Mouse (Mus musculus): ENCODE measurements at regions not wholly inside any gene's neighbourhood (a gene's known extent, or its start where the extent isn't known, plus 50 kb on each side); places are given as distances from the start of the nearest gene placed in this dataset.

DNA sequence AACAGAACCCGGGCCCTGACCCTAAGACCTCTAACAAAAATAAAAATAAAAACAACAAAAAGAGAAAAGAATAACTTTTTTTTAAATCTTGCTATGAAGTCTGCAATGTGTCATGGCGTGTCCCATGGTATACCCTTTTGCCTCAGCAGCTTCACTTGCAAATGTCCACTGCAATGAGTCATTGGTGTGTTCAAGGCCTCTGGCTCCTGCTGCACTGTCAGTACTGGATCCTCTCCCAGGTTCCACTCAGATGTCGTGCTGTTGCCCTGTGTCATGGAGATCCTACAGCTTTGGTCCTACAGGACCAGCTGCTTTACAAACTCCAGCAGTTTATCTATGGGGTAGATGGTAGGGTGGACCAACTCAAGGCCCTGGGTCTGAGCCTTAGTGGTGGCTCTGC, 113.4 kb upstream of the Akirin2 start:
- ATAC-seq (ENCODE audit: extremely low read depth, insufficient number of reproducible peaks, low FRiP score, poor library complexity, severe bottlenecking) (no peak), DNase-seq (ENCODE audit: low spot score) (no peak)
- H3K4me3 ChIP-seq (ENCODE audit: low read depth, low read length) = no peak overlapping the region
- H3K36me3 ChIP-seq (replicated peaks) = no peaks in the 10 kb centered on the region
- TF ChIP-seq GATA2 (IDR thresholded peaks at IDR 0.05; ENCODE audit: borderline replicate concordance, low read depth, low read length) = no peak
- no peak for TF ChIP-seq CTCF (IDR thresholded peaks at IDR 0.05; ENCODE audit: low read depth, low read length)
- no peak for TF ChIP-seq GATA1 (IDR thresholded peaks at IDR 0.05; ENCODE audit: borderline replicate concordance, low read length)
- no peak for TF ChIP-seq TAL1 (conservative IDR thresholded peaks at IDR 0.05; ENCODE audit: low read depth, low read length)
- no peak for TF ChIP-seq POLR2AphosphoS5 (IDR thresholded peaks at IDR 0.05; ENCODE audit: insufficient replicate concordance, low read depth, low read length)
- H3K9me3 ChIP-seq (replicated peaks) = no peaks in the 10 kb centered on the region
- no peaks in the 10 kb centered on the region for H3K4me1 ChIP-seq (ENCODE audit: insufficient read depth, low read depth, low read length)
- H3K27me3 ChIP-seq (ENCODE audit: insufficient read depth, low read length) = 0 out of 2 replicates have a peak, but pooled peaks cover 2% of the 10 kb centered on the region

GRCm38 (mm10) chr4:34449582-34449981, 101.2 kb upstream of the Akirin2 start:
- Histone ChIP-seq H3K27me3 (ENCODE audit: insufficient read depth, low read length) (no peaks in the 10 kb centered on the region), H3K4me3 (ENCODE audit: low read depth, low read length) (no peak overlapping the region), H3K36me3 (replicated peaks) (no peaks in the 10 kb centered on the region), H3K9me3 (replicated peaks) (no peaks in the 10 kb centered on the region), H3K4me1 (ENCODE audit: insufficient read depth, low read depth, low read length) (no peaks in the 10 kb centered on the region)
- TF ChIP-seq CTCF (IDR thresholded peaks at IDR 0.05; ENCODE audit: low read depth, low read length) (no peak), TAL1 (conservative IDR thresholded peaks at IDR 0.05; ENCODE audit: low read depth, low read length) (no peak), GATA2 (IDR thresholded peaks at IDR 0.05; ENCODE audit: borderline replicate concordance, low read depth, low read length) (no peak), GATA1 (IDR thresholded peaks at IDR 0.05; ENCODE audit: borderline replicate concordance, low read length) (no peak), POLR2AphosphoS5 (IDR thresholded peaks at IDR 0.05; ENCODE audit: insufficient replicate concordance, low read depth, low read length) (no peak)
- DNase-seq (ENCODE audit: low spot score) (no peak), ATAC-seq (ENCODE audit: extremely low read depth, insufficient number of reproducible peaks, low FRiP score, poor library complexity, severe bottlenecking) (no peak)

DNA sequence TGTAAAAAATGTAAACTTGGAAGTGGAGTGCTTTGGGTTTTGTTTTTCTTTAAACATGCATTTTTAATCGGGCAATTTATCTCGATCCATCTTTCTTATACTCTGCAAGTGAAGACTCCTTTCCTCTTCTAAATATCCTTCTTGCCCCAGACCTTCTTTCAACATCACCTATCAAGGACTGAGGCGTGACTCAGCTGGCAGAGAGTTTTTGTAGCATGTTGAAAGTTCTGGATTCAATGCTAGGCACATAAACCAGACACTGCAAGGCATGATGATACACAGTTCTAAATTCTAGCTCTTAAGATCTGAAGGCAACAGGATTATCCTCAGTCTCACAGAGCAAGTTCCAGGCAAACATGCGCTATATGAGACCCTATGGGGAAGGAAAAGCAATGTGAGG, 88.1 kb upstream of the Akirin2 start:
- no peaks in the 10 kb centered on the region for H3K36me3 ChIP-seq (replicated peaks)
- H3K4me1 ChIP-seq (ENCODE audit: insufficient read depth, low read depth, low read length) = no peaks in the 10 kb centered on the region
- H3K9me3 ChIP-seq (replicated peaks) = no peaks in the 10 kb centered on the region
- DNase-seq (ENCODE audit: low spot score) = no peak
- no peak for ATAC-seq (ENCODE audit: extremely low read depth, insufficient number of reproducible peaks, low FRiP score, poor library complexity, severe bottlenecking)
- no peaks in the 10 kb centered on the region for H3K27me3 ChIP-seq (ENCODE audit: insufficient read depth, low read length)
- no peak overlapping the region for H3K4me3 ChIP-seq (ENCODE audit: low read depth, low read length)
- TF ChIP-seq CTCF (IDR thresholded peaks at IDR 0.05; ENCODE audit: low read depth, low read length) (no peak), TAL1 (conservative IDR thresholded peaks at IDR 0.05; ENCODE audit: low read depth, low read length) (no peak), POLR2AphosphoS5 (IDR thresholded peaks at IDR 0.05; ENCODE audit: insufficient replicate concordance, low read depth, low read length) (no peak), GATA2 (IDR thresholded peaks at IDR 0.05; ENCODE audit: borderline replicate concordance, low read depth, low read length) (no peak), GATA1 (IDR thresholded peaks at IDR 0.05; ENCODE audit: borderline replicate concordance, low read length) (no peak)

GRCm38 (mm10) chr4:34465845-34466244, 84.9 kb upstream of the Akirin2 start:
- H3K9me3 ChIP-seq (replicated peaks) = no peaks in the 10 kb centered on the region
- ATAC-seq (ENCODE audit: extremely low read depth, insufficient number of reproducible peaks, low FRiP score, poor library complexity, severe bottlenecking) = no peak
- H3K27me3 ChIP-seq (ENCODE audit: insufficient read depth, low read length) = no peaks in the 10 kb centered on the region; the same call in 1 of the 2 replicates
- no peaks in the 10 kb centered on the region for H3K36me3 ChIP-seq (replicated peaks)
- no peaks in the 10 kb centered on the region for H3K4me1 ChIP-seq (ENCODE audit: insufficient read depth, low read depth, low read length)
- TF ChIP-seq TAL1 (conservative IDR thresholded peaks at IDR 0.05; ENCODE audit: low read depth, low read length) = no peak
- no peak for TF ChIP-seq POLR2AphosphoS5 (IDR thresholded peaks at IDR 0.05; ENCODE audit: insufficient replicate concordance, low read depth, low read length)
- TF ChIP-seq GATA2 (IDR thresholded peaks at IDR 0.05; ENCODE audit: borderline replicate concordance, low read depth, low read length) = no peak
- TF ChIP-seq CTCF (IDR thresholded peaks at IDR 0.05; ENCODE audit: low read depth, low read length) = no peak
- TF ChIP-seq GATA1 (IDR thresholded peaks at IDR 0.05; ENCODE audit: borderline replicate concordance, low read length) = no peak
- no peak overlapping the region for H3K4me3 ChIP-seq (ENCODE audit: low read depth, low read length)
- DNase-seq (ENCODE audit: low spot score) = no peak

DNA sequence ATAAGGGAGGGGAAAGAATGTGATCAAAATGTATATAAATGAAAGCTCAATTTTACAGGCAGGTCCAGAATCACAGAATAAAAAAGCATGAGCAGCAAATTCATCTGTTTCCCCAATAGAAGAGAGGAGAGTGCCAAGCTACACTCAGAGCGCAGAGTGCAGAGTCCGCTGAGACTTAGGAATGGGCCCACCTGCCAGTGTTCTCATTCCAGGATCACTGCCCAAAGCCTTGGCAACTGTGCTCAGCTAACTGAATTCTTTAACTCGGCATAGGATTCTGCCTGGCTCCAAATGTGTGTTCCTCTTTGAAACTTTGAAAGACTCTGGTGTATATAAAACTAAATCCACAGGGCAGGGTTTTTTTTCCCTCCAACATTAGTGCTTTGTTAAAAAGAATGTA, 84.4 kb upstream of the Akirin2 start:
- no peak for DNase-seq (ENCODE audit: low spot score)
- ATAC-seq (ENCODE audit: extremely low read depth, insufficient number of reproducible peaks, low FRiP score, poor library complexity, severe bottlenecking) = no peak
- Histone ChIP-seq H3K4me1 (ENCODE audit: insufficient read depth, low read depth, low read length) (no peaks in the 10 kb centered on the region), H3K27me3 (ENCODE audit: insufficient read depth, low read length) (no peaks in the 10 kb centered on the region; the same call in 1 of the 2 replicates), H3K36me3 (replicated peaks) (no peaks in the 10 kb centered on the region), H3K4me3 (ENCODE audit: low read depth, low read length) (no peak overlapping the region), H3K9me3 (replicated peaks) (no peaks in the 10 kb centered on the region)
- TF ChIP-seq TAL1 (conservative IDR thresholded peaks at IDR 0.05; ENCODE audit: low read depth, low read length) = no peak
- no peak for TF ChIP-seq POLR2AphosphoS5 (IDR thresholded peaks at IDR 0.05; ENCODE audit: insufficient replicate concordance, low read depth, low read length)
- no peak for TF ChIP-seq CTCF (IDR thresholded peaks at IDR 0.05; ENCODE audit: low read depth, low read length)
- no peak for TF ChIP-seq GATA2 (IDR thresholded peaks at IDR 0.05; ENCODE audit: borderline replicate concordance, low read depth, low read length)
- TF ChIP-seq GATA1 (IDR thresholded peaks at IDR 0.05; ENCODE audit: borderline replicate concordance, low read length) = no peak

GRCm38 (mm10) chr4:34468096-34468495, 82.6 kb upstream of the Akirin2 start:
- ATAC-seq (ENCODE audit: extremely low read depth, insufficient number of reproducible peaks, low FRiP score, poor library complexity, severe bottlenecking) (no peak), DNase-seq (ENCODE audit: low spot score) (no peak)
- Histone ChIP-seq H3K4me3 (ENCODE audit: low read depth, low read length) (no peak overlapping the region), H3K27me3 (ENCODE audit: insufficient read depth, low read length) (no peaks in the 10 kb centered on the region; the same call in 1 of the 2 replicates), H3K9me3 (replicated peaks) (no peaks in the 10 kb centered on the region), H3K4me1 (ENCODE audit: insufficient read depth, low read depth, low read length) (peaks cover 4% of the 10 kb centered on the region; the same call in 1 of the 2 replicates), H3K36me3 (replicated peaks) (no peaks in the 10 kb centered on the region)
- no peak for TF ChIP-seq CTCF (IDR thresholded peaks at IDR 0.05; ENCODE audit: low read depth, low read length)

All from G1E (cell line).